Mouse (Mus musculus): ENCODE measurements at regions not wholly inside any gene's neighbourhood (a gene's known extent, or its start where the extent isn't known, plus 50 kb on each side); places are given as distances from the start of the nearest gene placed in this dataset.

- Histone ChIP-seq H3K79me3 (ENCODE audit: low read depth) (no peaks in the 10 kb centered on the region), H3K4me3 (ENCODE audit: insufficient read depth, poor library complexity, severe bottlenecking) (no peak overlapping the region), H3K79me2 (ENCODE audit: control insufficient read depth, insufficient read depth) (no peaks in the 10 kb centered on the region), H3ac (ENCODE audit: control insufficient read depth, insufficient read length, low read depth) (no peak overlapping the region), H3K27me3 (ENCODE audit: control insufficient read depth, insufficient read depth, insufficient read length) (no peaks in the 10 kb centered on the region), H3K36me3 (ENCODE audit: control insufficient read depth, insufficient read depth) (no peaks in the 10 kb centered on the region)
- TF ChIP-seq CEBPB (IDR thresholded peaks at IDR 0.05; ENCODE audit: low read depth), result no peak
- no peak for TF ChIP-seq MYOG (IDR thresholded peaks at IDR 0.05; ENCODE audit: control insufficient read depth, extremely low read depth, insufficient read length)
- TF ChIP-seq CTCF (IDR thresholded peaks at IDR 0.05; ENCODE audit: control insufficient read depth, insufficient read depth, insufficient read length), result no peak
- TF ChIP-seq MAX (IDR thresholded peaks at IDR 0.05), result no peak
- no peak for TF ChIP-seq USF1 (IDR thresholded peaks at IDR 0.05; ENCODE audit: low read depth)
- no peak for TF ChIP-seq MYOD1 (IDR thresholded peaks at IDR 0.05; ENCODE audit: control insufficient read depth, insufficient read length, low read depth)
- TF ChIP-seq FOSL1 (IDR thresholded peaks at IDR 0.05; ENCODE audit: insufficient read depth, low read length, poor library complexity, severe bottlenecking), result no peak
These were observed 65.4 kb upstream of the Smlr1 start for GRCm38 (mm10) chr10:25601471-25601870.

DNA sequence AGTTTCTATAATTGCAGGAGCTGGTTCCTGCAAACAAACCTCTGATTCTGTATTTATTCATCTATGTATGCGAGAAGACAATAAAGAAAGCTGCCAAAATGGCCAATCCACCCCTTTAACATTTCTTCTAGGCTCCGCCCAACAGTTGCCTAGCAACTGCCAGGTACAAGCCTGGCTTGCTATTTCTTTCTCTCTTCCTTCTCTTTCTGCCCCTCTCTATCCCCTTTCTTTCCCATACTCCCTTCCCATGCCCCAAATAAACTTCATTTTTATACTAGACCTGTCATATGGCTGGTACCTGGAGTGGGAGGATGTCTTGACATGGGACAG, 53.2 kb upstream of the Smlr1 start:
- TF ChIP-seq USF1 (IDR thresholded peaks at IDR 0.05; ENCODE audit: low read depth), result no peak
- TF ChIP-seq MYOG (IDR thresholded peaks at IDR 0.05; ENCODE audit: control insufficient read depth, extremely low read depth, insufficient read length), result no peak
- no peak for TF ChIP-seq CTCF (IDR thresholded peaks at IDR 0.05; ENCODE audit: control insufficient read depth, insufficient read depth, insufficient read length)
- TF ChIP-seq MYOD1 (IDR thresholded peaks at IDR 0.05; ENCODE audit: control insufficient read depth, insufficient read length, low read depth), result no peak
- no peak for TF ChIP-seq MAX (IDR thresholded peaks at IDR 0.05)
- TF ChIP-seq FOSL1 (IDR thresholded peaks at IDR 0.05; ENCODE audit: insufficient read depth, low read length, poor library complexity, severe bottlenecking), result no peak
- no peak for TF ChIP-seq CEBPB (IDR thresholded peaks at IDR 0.05; ENCODE audit: low read depth)
- no peaks in the 10 kb centered on the region for H3K79me2 ChIP-seq (ENCODE audit: control insufficient read depth, insufficient read depth)
- H3K79me3 ChIP-seq (ENCODE audit: low read depth), result no peaks in the 10 kb centered on the region
- H3K36me3 ChIP-seq (ENCODE audit: control insufficient read depth, insufficient read depth), result no peaks in the 10 kb centered on the region
- no peaks in the 10 kb centered on the region for H3K27me3 ChIP-seq (ENCODE audit: control insufficient read depth, insufficient read depth, insufficient read length)
- no peak overlapping the region for H3K4me3 ChIP-seq (ENCODE audit: insufficient read depth, poor library complexity, severe bottlenecking)
- H3ac ChIP-seq (ENCODE audit: control insufficient read depth, insufficient read length, low read depth), result no peak overlapping the region

DNA sequence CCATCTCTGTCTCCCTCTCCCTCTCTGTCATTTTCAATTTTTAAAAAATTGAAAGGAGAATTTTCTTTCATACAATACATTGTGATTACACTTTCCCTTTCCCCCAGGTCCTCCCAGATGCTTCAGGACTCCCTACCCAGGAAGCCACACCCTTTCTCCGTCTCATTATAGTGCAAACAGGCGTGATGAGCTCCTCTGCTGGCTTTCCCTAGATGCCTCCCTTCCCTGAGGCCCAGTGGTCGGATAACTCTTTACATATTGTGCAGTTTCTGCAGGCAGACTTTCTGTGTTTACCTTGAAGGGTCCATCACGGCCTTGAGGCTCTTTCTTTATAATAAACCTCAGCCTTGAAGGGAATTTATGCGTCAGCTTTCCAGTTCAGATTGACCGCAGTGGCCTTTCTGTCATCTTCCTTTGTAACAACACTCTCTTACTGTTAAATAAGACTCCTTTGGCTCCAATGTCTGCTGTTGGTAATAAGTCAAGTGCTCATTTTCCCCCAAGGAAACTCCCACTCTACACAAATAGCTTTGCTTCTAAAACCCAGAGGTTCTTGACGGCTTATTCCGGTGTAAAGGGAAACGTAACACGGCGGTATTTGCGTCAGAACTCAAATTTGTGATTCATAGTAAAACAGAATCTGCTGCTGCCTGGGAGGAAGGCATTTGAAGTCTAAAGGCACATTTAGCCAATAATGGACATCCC, 52.7 kb upstream of the Smlr1 start:
- Histone ChIP-seq H3K27me3 (ENCODE audit: control insufficient read depth, insufficient read depth, insufficient read length) (no peaks in the 10 kb centered on the region), H3K79me2 (ENCODE audit: control insufficient read depth, insufficient read depth) (no peaks in the 10 kb centered on the region), H3ac (ENCODE audit: control insufficient read depth, insufficient read length, low read depth) (no peak overlapping the region), H3K36me3 (ENCODE audit: control insufficient read depth, insufficient read depth) (no peaks in the 10 kb centered on the region), H3K79me3 (ENCODE audit: low read depth) (no peaks in the 10 kb centered on the region), H3K4me3 (ENCODE audit: insufficient read depth, poor library complexity, severe bottlenecking) (no peak overlapping the region)
- no peak for TF ChIP-seq CTCF (IDR thresholded peaks at IDR 0.05; ENCODE audit: control insufficient read depth, insufficient read depth, insufficient read length)
- TF ChIP-seq MAX (IDR thresholded peaks at IDR 0.05), result no peak
- TF ChIP-seq FOSL1 (IDR thresholded peaks at IDR 0.05; ENCODE audit: insufficient read depth, low read length, poor library complexity, severe bottlenecking), result no peak
- no peak for TF ChIP-seq CEBPB (IDR thresholded peaks at IDR 0.05; ENCODE audit: low read depth)
- no peak for TF ChIP-seq MYOD1 (IDR thresholded peaks at IDR 0.05; ENCODE audit: control insufficient read depth, insufficient read length, low read depth)
- no peak for TF ChIP-seq MYOG (IDR thresholded peaks at IDR 0.05; ENCODE audit: control insufficient read depth, extremely low read depth, insufficient read length)
- TF ChIP-seq USF1 (IDR thresholded peaks at IDR 0.05; ENCODE audit: low read depth), result no peak
